Mouse (Mus musculus): Measurements from ENCODE around the gene Bax.
"Not testable (repeated sequence)": the region's sequence is repeated elsewhere in the genome, so short reads cannot be mapped to it uniquely, and the experiment has no call there.

Gene Bax

DNA sequence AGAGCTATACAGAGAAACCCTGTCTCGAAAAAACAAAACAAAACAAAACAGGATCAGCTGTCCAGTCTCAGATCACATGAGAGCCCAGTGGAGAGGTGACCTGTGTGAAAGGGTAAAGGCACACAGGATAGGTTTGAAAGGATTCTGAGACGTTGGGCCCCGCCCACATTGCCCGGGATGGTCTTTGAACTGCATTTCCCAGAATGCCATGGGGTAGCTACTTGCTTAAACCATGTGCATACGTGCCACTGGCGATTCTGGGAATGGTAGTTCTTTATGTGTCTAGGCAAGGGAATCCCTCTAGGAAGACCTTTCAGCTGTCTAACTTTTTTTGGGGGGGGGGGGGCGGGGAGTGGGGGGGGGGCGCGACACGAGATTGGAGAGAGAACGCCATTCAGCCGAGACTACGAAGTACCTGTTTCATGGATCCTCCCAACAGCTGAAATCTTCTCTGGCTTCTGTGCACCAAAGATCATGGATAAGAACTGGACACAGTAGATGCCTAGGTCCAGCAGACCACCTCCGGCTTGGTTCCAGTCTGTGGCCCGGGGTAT, 14.8 kb upstream of the Bax start, which contains the start of gene Tulp2:
Gene Tulp2 (plus strand): TSS at position 504 of the 554 bp plus-strand sequence.
- peak; percentile 68 to 74 for DNase-seq

DNA sequence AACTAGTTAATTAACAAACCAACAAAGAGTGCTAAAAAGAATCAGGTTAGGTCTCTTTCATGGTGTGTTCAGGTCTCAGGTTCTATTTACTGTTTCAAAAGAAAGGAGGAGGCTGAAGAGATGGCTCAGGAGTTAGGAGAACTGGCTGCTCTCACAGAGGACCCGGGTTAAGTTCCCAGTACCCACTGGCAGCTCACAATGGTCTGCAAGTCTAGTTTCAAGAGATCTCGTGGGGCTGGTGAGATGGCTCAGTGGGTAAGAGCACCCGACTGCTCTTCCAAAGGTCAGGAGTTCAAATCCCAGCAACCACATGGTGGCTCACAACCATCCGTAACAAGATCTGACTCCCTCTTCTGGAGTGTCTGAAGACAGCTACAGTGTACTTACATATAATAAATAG, 13.6 kb upstream of the Bax start:
- DNase-seq, result not testable (repeated sequence)

GRCm38 (mm10) chr7:45478774-45479173, 12.1 kb upstream of the Bax start:
- no peak for DNase-seq

GRCm38 (mm10) chr7:45477003-45477402, 10.3 kb upstream of the Bax start:
- peak; percentile 58 to 62 for DNase-seq

DNA sequence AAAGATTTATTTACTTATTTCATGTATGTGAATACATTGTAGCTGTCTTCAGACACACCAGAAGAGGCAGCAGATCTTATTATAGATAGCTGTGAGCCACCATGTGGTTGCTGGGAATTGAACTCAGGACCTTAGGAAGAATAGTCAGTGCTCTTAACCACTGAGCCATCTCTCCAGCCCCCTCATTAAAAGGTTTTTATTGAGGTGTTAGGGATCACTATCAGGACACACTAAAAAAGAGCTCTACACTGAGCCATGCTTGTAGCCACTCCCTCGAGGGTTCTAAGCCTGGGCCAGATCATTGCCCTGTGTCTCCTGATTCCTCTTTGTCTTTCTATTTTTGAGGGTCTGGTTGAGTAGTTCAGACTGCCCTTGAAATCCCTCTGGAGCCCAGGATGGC, 9.8 kb upstream of the Bax start:
- DNase-seq, result no peak

- no peak for DNase-seq
These were observed 8.7 kb upstream of the Bax start for GRCm38 (mm10) chr7:45475291-45475969.

- DNase-seq, result peak; percentile 54 to 72
These were observed 4.2 kb upstream of the Bax start for GRCm38 (mm10) chr7:45470869-45471268.

- DNase-seq, result no peak
These were observed 482 bp upstream of the Bax start for GRCm38 (mm10) chr7:45467090-45467670.

- DNase-seq, result peak; percentile 16 to 40
These were observed 1.1 kb downstream of the Bax start for GRCm38 (mm10) chr7:45465549-45465948.

DNA sequence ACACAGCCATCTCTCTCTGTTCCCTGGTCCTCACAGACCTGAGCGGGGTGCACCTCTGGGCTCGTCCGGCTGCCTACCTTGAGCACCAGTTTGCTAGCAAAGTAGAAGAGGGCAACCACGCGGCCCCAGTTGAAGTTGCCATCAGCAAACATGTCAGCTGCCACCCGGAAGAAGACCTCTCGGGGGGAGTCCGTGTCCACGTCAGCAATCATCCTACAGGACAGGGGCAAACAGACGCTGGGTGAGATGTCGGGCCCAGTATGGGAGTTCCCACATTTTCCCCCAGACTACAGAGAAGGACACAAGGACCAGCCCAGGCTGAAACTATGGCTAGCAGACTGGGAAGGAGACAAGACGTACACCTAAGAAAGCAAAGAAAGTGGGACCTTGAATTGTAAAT, 1.6 kb downstream of the Bax start:
- DNase-seq, result no peak

DNA sequence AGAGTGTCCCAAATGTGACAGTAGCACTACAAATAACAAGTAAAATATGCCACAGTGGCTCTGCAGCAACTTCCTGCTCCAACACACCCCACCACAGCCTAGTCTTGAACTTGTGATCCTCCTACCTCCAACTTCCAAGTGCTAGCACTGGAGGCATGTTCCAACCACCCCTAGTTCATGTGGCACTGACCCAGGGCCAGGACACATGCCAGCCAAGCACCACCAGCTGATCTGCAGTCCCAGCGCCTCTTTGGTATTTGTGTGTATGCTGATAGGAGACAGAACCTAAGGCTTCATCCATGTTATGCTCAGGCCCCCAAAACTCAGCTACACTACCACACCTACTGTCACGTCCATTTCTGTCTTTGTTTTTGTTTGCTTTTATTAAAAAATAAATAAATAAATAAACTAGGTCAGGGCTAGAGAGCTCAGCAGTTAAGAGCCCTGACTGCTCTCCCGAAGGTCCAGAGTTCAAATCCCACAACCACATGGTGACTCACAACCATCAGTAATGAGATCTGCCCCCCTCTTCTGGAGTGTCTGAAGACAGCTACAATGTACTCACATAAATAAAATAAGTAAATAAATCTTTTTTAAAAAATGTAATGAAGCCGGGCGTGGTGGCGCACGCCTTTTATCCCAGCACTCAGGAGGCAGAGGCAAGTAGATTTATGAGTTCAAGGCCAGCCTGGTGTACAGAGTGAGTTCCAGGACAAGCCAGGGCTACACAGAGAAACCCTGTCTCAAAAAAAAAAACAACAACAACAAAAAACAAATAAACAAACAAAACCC, 2.5 kb downstream of the Bax start:
- no peak for DNase-seq

- DNase-seq, result not testable (repeated sequence)
These were observed 3.8 kb downstream of the Bax start for GRCm38 (mm10) chr7:45462868-45463267.

DNA sequence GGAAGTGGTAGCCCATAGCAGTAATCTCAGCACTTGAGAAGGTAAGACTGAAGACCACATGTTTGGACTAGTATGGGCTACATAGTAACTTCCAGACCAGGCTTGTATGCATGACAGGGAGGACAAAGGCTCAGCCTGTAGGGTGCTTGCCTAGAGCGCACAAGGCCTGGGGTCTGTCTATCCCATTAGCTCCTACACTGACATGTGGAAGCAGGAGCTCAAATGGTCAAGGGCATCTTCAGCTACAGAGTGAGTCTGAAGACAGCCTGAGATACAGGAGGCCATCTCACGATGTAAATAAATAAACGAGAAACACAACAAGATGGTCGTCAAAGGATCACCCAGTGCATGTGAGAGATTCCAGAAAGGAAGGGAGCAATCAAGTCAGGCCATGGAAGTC, 4.4 kb downstream of the Bax start:
- DNase-seq, result no peak

- DNase-seq, result no peak
These were observed 4.9 kb downstream of the Bax start for GRCm38 (mm10) chr7:45461781-45462180.

DNA sequence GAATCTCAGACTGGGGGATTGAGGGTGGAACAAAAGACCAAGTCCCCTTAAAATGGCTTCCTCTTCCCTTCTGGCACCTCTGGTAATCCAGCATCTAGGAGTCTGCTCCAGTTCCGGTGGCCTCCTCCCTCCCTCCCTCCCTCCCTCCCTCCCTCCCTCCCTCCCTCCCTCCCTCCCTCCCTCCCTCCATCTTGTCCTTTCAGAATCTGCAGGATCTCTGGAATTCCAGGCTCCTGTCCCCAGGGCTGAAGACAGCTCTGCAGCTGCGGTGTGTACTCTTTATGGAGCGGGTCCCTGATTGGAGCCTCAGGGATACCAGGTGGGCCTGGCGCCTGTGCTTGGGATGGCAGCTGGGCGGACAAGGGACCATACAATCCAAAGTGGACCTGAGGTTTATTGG, 5.4 kb downstream of the Bax start:
- no peak for DNase-seq

DNA sequence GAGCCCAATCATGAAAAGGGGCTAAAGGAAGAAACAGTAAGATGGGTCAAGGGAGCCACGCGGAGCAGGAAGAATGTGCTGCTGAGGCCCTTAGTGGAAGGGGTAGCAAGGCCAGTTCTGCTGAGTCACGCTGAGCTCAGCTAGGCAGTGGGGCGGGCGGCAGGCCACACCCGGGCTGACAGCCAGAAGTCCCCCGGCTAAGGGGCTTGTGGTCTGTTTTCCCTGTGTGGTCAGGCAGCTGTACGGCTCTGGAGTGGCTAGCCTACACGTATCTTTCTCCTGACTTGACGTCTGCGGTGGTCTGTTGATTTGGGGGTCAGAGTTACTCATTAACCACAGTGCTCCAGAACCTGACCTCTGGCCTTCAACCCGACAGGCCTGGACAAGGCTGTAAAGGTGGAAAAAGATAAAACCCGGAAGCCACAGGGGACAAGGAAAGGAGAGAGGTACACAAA, 5.8 kb downstream of the Bax start:
- DNase-seq, result peak; percentile 29 to 56

DNA sequence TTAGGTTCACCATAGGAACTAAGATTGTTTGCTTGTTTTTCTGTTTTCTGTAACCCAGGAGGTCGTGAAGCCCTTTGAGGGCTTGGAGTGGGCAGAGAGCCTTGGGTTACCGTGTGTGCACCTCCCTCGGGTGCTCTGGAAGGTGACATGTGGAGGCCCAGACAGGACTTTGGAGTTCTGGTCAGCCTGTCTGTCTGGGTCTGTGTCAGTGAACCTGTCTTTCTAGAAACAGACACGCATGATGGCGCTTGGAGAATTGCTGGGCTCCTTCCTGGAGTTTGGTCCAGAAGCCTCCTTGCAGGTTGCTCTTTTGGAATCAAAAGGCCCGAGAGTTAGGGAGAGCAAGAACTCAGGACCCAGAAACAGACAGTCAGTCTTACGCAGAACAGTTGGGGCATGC, 6.3 kb downstream of the Bax start:
- no peak for DNase-seq

DNA sequence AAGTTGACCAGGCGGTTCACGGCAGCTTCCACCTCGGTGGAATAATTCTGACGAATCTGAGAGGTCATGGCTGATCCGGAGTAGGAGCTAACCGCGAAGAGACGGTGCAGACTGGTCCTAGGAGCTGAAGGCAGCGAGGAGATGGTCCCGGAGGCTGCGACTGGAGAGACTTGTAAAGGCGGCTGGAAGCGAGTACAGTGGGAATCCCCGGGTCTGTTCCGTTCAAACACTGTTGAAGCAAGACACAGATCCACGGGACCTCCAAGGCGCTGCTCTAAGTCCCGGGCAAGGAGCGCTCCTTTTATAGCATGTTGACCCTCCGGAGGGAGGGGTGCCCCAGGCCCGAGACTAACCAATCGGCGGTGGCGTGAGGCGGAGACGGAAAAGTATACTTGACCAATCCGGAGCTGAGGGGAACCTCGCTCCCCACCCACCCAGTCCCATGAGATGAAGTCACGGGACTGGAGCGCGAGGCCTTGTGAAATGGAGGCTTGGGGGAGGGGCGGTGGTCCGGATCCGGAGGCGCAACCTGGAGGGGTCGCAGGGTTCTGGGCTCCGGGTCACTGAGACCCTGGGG, 7.0 kb downstream of the Bax start, which contains the start of gene Ftl1:
Gene Ftl1 (minus strand): TSS at position 321 of the 577 bp plus-strand sequence.
- peak; percentile 93 to 97 for DNase-seq

DNA sequence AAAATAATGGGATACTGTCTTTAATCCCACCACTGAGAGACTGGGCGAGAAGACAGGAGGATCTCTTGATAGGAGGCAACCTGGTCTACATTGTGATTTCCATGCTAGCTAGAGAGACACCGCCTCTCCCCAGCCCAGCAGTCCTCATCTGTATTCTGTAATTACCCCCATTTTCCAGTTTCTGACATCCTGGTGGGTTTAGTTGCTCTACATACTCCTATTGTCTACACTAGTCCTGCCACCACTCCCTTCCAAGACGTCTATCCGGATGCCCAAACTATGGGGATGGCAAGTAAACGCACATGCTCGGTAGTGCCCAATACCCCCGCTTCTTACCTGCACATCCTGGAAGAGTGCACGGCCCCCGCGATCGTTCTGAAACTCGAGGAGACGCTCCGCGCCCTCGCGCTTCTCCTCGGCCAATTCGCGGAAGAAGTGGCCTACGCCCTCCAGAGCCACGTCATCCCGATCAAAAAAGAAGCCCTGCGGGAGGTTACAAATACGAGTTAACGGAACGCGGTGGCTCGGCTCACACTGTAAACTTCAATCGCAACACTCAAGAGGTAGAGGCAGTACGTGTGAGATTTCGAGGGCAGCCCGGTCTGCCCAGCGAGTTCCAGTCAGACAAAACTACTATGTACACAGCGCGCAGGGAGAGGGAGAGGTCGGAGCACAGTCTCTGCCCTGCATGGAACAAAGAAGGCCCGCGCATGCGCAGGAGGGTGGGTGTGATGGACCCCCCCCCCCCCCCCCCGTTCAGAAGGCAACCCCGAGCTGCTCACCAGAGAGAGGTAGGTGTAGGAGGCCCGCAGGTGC, 7.7 kb downstream of the Bax start:
- DNase-seq, result peak; percentile 85 to 86

DNA sequence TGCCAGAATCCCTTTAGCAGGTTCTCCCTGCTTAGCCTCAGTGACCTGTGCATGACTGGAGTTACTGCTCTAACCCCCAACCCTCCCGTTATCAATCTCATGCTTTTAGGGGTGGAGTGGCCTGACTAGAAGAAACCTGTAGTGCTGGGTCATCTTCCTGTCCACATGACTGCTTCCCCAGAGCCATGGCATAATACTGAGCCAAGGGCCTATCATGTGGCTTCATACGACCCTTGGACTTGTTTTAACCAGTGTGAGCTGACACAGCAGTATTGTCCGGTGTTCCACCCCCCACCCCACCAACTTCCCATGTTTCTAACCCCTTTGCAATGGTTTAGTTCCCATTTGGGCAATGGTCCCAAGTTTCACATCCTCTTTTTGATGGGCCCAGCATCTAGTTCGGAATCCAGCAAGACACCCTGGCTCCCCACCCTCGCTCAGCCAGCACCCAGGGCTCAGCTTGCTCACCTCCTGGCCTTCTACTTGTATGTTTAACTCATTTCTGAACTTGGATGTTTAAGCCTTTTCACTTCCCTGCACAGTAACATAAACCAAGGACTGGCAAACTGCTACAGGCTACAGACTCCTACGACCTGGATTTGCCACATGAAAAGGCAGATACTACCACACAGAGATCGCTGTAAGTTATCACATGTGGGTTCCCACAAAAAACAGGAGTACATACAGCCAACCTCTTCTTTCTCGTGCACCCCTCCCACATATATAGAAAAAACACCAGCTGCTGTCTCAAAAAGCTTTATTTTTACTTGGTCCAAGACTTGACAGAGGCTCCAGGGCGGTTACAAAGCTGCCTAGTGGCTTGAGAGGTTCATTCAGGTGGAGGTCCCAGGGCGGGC, 9.3 kb downstream of the Bax start:
- no peak for DNase-seq

DNA sequence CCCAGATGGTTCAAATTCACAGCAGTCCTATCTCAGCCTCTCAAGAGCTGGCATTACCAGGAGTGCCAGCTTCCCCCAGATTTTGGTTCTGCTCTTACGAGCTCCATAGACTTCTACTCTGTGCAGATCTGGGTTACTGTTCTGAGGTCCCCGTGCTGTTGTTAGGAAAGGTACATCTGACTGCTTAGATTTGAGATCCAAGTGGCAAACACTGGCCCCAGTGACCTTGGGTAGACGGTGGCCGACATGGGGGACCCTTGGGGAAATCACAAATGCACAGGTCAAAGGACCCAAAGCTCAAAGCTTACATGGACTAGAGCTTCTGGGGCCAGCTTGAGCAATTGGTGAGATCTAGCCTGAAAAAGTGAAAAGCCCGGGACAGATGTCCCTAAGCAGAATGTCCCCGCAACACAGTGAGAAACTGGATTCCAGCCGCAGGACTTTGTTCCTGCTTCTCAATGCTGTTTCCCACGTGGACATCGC, 9.9 kb downstream of the Bax start:
- no peak for DNase-seq

All from thymus, postnatal 36 days (tissue).